Mouse (Mus musculus) ES-Bruce4 (cell line): ENCODE results near the gene Rora.

Source experiments
- CTCF ChIP-seq: IDR thresholded peaks from one replicate; pipeline ENCODE4 v1.8.1; 2011; ENCODE audit warnings: low read depth, low read length
- EP300 ChIP-seq: IDR thresholded peaks from 2 replicates; pipeline ENCODE4 v1.6.1; 2011; ENCODE audit warnings: low read depth, low read length; ENCODE audit not compliant: insufficient read depth
- POLR2A ChIP-seq: IDR thresholded peaks from one replicate; pipeline ENCODE4 v1.8.1; 2011; ENCODE audit warnings: low read length; ENCODE audit not compliant: insufficient read depth

DNA sequence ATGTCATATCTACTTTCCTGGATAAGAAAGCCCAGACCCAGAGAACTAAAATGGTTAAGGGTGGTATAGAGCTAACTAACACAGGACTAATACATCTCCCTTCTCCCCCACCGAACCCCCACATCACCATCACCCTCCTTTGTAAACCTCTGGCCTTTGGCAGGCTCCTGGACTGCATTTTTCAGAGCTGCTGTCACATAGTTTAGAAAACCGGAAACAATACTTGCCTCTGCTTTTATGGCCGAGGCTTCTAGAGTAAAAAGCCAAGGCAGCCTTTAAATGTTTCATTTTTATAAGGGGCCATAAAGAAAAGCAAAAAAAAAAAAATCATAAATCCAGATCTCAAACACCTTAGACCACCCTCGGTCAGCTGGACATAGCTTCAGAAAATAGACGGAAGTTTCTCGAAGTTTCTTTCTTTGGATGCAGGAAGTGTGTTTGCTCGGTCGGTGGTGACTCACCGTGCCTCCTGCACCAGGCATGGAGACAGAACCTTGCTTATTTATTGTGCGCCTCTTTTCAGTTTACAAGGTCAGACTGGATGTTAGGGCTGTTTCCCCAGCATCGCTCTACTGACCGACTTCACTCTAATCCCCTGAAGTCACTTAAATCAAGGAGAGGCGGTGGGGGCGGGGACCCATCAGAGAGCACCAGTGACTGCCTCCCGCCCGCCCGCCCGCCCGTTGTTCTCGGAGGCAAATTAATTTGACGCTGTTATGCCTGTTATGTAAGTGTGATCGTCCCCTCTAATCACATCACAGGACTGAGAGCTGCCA lies 471.6 kb downstream of the Rora start:
- TF ChIP-seq POLR2A: no peak
- TF ChIP-seq EP300: no peak
- TF ChIP-seq CTCF: no peak
